Mouse (Mus musculus) retina, adult 2 months (tissue): ENCODE data around the gene Cyp4b1.
"Not testable (repeated sequence)": the region's sequence is repeated elsewhere in the genome, so short reads cannot be mapped to it uniquely, and the experiment has no call there.

Experiments
- DNase-seq: peaks from one replicate; pipeline ENCODE4 v3.0.0-alpha.2; 2012; ENCODE audit warnings: low read depth, low spot score

Cyp4b1 gene

GRCm38 (mm10) chr4:115647580-115647979, at the start of gene Cyp4b1:
Gene Cyp4b1 (minus strand): TSS chr4:115647723.
- DNase-seq = no peak

- DNase-seq = no peak
Observed at GRCm38 (mm10) chr4:115686299-115686698, 38.8 kb upstream of the Cyp4b1 start.

GRCm38 (mm10) chr4:115659190-115659589, 11.7 kb upstream of the Cyp4b1 start:
- no peak for DNase-seq

- DNase-seq = no peak
Observed at GRCm38 (mm10) chr4:115657867-115658249, 10.3 kb upstream of the Cyp4b1 start.

- DNase-seq = no peak
Observed at GRCm38 (mm10) chr4:115657104-115657866, 9.8 kb upstream of the Cyp4b1 start.

- DNase-seq = not testable (repeated sequence)
Observed at GRCm38 (mm10) chr4:115656535-115656922, 9.0 kb upstream of the Cyp4b1 start.

- DNase-seq = not testable (repeated sequence)
Observed at GRCm38 (mm10) chr4:115655841-115656534, 8.5 kb upstream of the Cyp4b1 start.

GRCm38 (mm10) chr4:115650866-115651265, 3.3 kb upstream of the Cyp4b1 start:
- no peak for DNase-seq

- no peak for DNase-seq
Observed at GRCm38 (mm10) chr4:115649344-115649743, 1.8 kb upstream of the Cyp4b1 start.

GRCm38 (mm10) chr4:115648752-115649151, 1.2 kb upstream of the Cyp4b1 start:
- no peak for DNase-seq

GRCm38 (mm10) chr4:115645371-115645770, 2.2 kb downstream of the Cyp4b1 start:
- DNase-seq = no peak

GRCm38 (mm10) chr4:115642967-115643754, 4.4 kb downstream of the Cyp4b1 start:
- no peak for DNase-seq

GRCm38 (mm10) chr4:115625560-115625959, 22.0 kb downstream of the Cyp4b1 start:
- not testable (repeated sequence) for DNase-seq

- no peak for DNase-seq
Observed at GRCm38 (mm10) chr4:115614005-115614404, 33.5 kb downstream of the Cyp4b1 start.

- not testable (repeated sequence) for DNase-seq
Observed at GRCm38 (mm10) chr4:115600611-115601010, 46.9 kb downstream of the Cyp4b1 start, which contains the start of gene Cyp4a32. Gene Cyp4a32 (plus strand): TSS chr4:115600969.

- no peak for DNase-seq
Observed at GRCm38 (mm10) chr4:115596824-115597336, 50.6 kb downstream of the Cyp4b1 start.

- DNase-seq = no peak
Observed at GRCm38 (mm10) chr4:115596357-115596756, 51.2 kb downstream of the Cyp4b1 start.

GRCm38 (mm10) chr4:115583036-115583435, 64.5 kb downstream of the Cyp4b1 start:
- no peak for DNase-seq

GRCm38 (mm10) chr4:115575776-115576175, 71.7 kb downstream of the Cyp4b1 start:
- DNase-seq = no peak

GRCm38 (mm10) chr4:115575255-115575654, 72.3 kb downstream of the Cyp4b1 start:
- no peak for DNase-seq
